Mouse (Mus musculus): Measurements from ENCODE around the gene Dyrk1a. TPM values are rescaled to one million over a fixed set of nuclear protein-coding genes. Genes with fewer than 3 reads are reported as not detected.

Gene Dyrk1a
- polyA plus RNA-seq (2014; fragmentation: Illumina TruSeq; extraction: RNeasy Lipid Tissue Mini Kit (QIAGEN cat#74804); ENCODE audit: low read depth, low replicate concordance) = 26.6 TPM

DNA sequence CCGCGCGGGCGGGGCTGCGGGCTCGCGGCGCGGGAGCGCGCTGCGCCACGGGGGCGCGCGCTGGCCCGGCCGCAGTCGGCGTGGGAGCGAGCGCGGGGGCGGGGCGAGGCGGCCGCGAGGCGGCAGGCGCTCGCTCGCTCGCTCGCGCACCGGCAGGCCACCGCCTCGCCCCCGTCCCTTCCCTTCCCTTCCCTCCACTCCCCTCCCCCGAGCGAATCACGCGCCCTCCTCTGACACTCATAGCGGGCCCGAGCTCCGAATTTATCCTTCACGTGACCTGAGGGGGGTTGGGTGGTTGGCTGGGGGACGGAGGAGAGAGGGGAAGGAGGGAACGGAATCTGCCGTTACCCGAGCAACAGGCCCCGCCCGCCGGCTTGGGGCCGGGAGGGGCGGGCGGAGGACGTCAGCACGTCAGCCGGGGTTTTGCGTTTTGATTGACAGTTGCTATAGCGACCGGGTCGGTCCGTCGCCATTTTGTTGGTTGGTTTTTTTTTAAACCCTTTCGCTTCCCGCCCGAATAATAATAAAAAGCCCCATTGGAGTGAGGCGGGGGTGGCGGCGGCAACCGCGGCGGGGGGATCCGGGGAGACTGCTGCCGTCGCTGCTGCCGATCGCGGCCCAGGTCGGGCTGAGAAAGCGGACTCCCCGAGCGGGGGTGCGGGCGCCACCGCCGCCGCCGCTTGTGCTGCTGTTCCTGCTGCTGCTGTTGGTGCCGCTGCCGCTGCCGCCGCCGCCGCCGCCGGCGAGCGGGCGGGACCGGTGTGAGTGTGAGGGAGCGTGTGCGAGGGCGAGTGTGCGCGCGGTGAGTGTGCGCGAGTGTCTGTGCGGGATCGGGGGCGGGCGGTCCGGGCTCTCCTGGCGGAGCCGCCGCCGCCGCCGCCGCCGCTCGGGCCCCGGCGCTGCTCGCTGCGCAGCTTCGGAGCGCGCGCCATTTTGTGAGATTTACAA lies at the start of gene Dyrk1a:
Gene Dyrk1a (plus strand): TSS at position 782 of the 948 bp plus-strand sequence.

GRCm38 (mm10) chr16:94526344-94527151 lies 43.3 kb upstream of the Dyrk1a start, which contains the start of gene Vps26c:
Gene Vps26c (minus strand): TSS chr16:94526830.

Other genes starting within 250 kb of the Dyrk1a start
- not detected for gene Ripply3, start 241.6 kb upstream of the Dyrk1a start, polyA plus RNA-seq (2014; fragmentation: Illumina TruSeq; extraction: RNeasy Lipid Tissue Mini Kit (QIAGEN cat#74804); ENCODE audit: low read depth, low replicate concordance)
- gene Ttc3, start 199.4 kb upstream of the Dyrk1a start, polyA plus RNA-seq (2014; fragmentation: Illumina TruSeq; extraction: RNeasy Lipid Tissue Mini Kit (QIAGEN cat#74804); ENCODE audit: low read depth, low replicate concordance) = 46.4 TPM
- gene Pigp, start 198.2 kb upstream of the Dyrk1a start, polyA plus RNA-seq (2014; fragmentation: Illumina TruSeq; extraction: RNeasy Lipid Tissue Mini Kit (QIAGEN cat#74804); ENCODE audit: low read depth, low replicate concordance) = 115 TPM
- gene Vps26c, start 43.2 kb upstream of the Dyrk1a start, polyA plus RNA-seq (2014; fragmentation: Illumina TruSeq; extraction: RNeasy Lipid Tissue Mini Kit (QIAGEN cat#74804); ENCODE audit: low read depth, low replicate concordance) = 9.4 TPM